In genomic region chr11:70516352-70516751, GRCm38 (mm10) we compare ENCODE assay signal across 10 mouse cellular contexts. TPM values are rescaled to one million over a fixed set of nuclear protein-coding genes. Genes with fewer than 3 reads are reported as not detected.
A peak's percentile ranks its signal among the peaks of the same experiment; 100 is the strongest.
DNase-seq lines count a peak whose midpoint lies in the region; ATAC-seq and TF ChIP-seq lines count a peak whose summit lies in the region.
"Had no signal": no experiment of that assay in that cellular context is flagged by ENCODE, and none has a peak within 500 bp of the region (broad histone marks: within the 10 kb centered on the region; RNA-seq: fewer than 3 reads in every experiment).

No protein-coding gene starts in this region.

- 24% methylated on average over 2 of the region's 2 CpGs for WGBS in midbrain, postnatal 0 days
- WGBS in midbrain, embryonic 16.5 days, result 31% methylated on average over 2 of the region's 2 CpGs

- no peaks in the 10 kb centered on the region for H3K9me3 ChIP-seq in midbrain, postnatal 0 days (ENCODE audit: low read length)
- H3K9me3 ChIP-seq in midbrain, embryonic 16.5 days (replicated peaks; ENCODE audit: control insufficient read depth, low read length, poor library complexity, severe bottlenecking), result no peaks in the 10 kb centered on the region
- H3K9me3 ChIP-seq: hindbrain, embryonic 15.5 days had no signal

- no peak for ATAC-seq in midbrain, postnatal 0 days (ENCODE audit: low FRiP score)
- ATAC-seq in midbrain, embryonic 16.5 days, result no peak
- peak; percentile 66 for ATAC-seq in common myeloid progenitor, adult 5-6 weeks (replicated peaks; ENCODE audit: low read depth, poor library complexity, severe bottlenecking)
- ATAC-seq in activated CD4-positive, CD25-positive, alpha-beta regulatory T cell, adult 4 months, result no peak

- no peak overlapping the region for H3K27ac ChIP-seq in midbrain, postnatal 0 days (ENCODE audit: low read depth, low read length)
- no peak overlapping the region for H3K27ac ChIP-seq in midbrain, embryonic 16.5 days (ENCODE audit: low read length)
- H3K27ac ChIP-seq: hindbrain, embryonic 15.5 days had no signal

- no peak overlapping the region for H3K4me2 ChIP-seq in midbrain, postnatal 0 days (ENCODE audit: low read depth, low read length, poor library complexity, severe bottlenecking)
- H3K4me2 ChIP-seq in midbrain, embryonic 16.5 days (ENCODE audit: low read length), result no peak overlapping the region
- H3K4me2 ChIP-seq: hindbrain, embryonic 15.5 days had no signal

- DNase-seq in gastrocnemius, adult 18-20 months (ENCODE audit: low spot score), result peak; percentile 49
- DNase-seq in gastrocnemius, adult 8-10 months (ENCODE audit: low spot score in 2 of 2), result no peak
- DNase-seq in midbrain, postnatal 0 days (ENCODE audit: low spot score), result peak; percentile 66
- peak; percentile 37 for DNase-seq in lung, postnatal 14 days
- no peak for DNase-seq in left cerebral cortex, adult 11 months (ENCODE audit: low spot score)

- H3K36me3 ChIP-seq in midbrain, postnatal 0 days (ENCODE audit: insufficient read depth, low read length), result no peaks in the 10 kb centered on the region
- no peaks in the 10 kb centered on the region for H3K36me3 ChIP-seq in midbrain, embryonic 16.5 days (ENCODE audit: control insufficient read depth, insufficient read depth, low read length)
- H3K36me3 ChIP-seq: hindbrain, embryonic 15.5 days had no signal

- no peaks in the 10 kb centered on the region for H3K27me3 ChIP-seq in midbrain, postnatal 0 days (ENCODE audit: insufficient read depth, low read length)
- no peaks in the 10 kb centered on the region for H3K27me3 ChIP-seq in midbrain, embryonic 16.5 days (ENCODE audit: control insufficient read depth, insufficient read depth, low read depth, low read length)
- H3K27me3 ChIP-seq: hindbrain, embryonic 15.5 days had no signal

- peak; percentile 85 for TF ChIP-seq CTCF in midbrain, postnatal 0 days (IDR thresholded peaks at IDR 0.05)

- H3K4me1 ChIP-seq in midbrain, postnatal 0 days (ENCODE audit: insufficient read depth, low read length), result no peaks in the 10 kb centered on the region
- H3K4me1 ChIP-seq in midbrain, embryonic 16.5 days (ENCODE audit: control insufficient read depth, insufficient read depth, low read length), result no peaks in the 10 kb centered on the region

- no peak overlapping the region for H3K4me3 ChIP-seq in midbrain, postnatal 0 days (ENCODE audit: low read depth, low read length)
- no peak overlapping the region for H3K4me3 ChIP-seq in midbrain, embryonic 16.5 days (ENCODE audit: low read depth, low read length)
- H3K4me3 ChIP-seq: hindbrain, embryonic 15.5 days had no signal

- no peak overlapping the region for H3K9ac ChIP-seq in midbrain, postnatal 0 days (replicated peaks; ENCODE audit: low read length, poor library complexity, severe bottlenecking)
- no peak overlapping the region for H3K9ac ChIP-seq in midbrain, embryonic 16.5 days (ENCODE audit: low read depth, low read length)
- H3K9ac ChIP-seq: hindbrain, embryonic 15.5 days had no signal

RNA-seq across cellular contexts. Expression of gene Vmo1, which starts 1.9 kb away (rescaled TPM):
- total RNA-seq in gastrocnemius, adult 18-20 months (2021), result not detected
- total RNA-seq in gastrocnemius, adult 8-10 months (2022), result not detected
- not detected in 2 replicates for total RNA-seq in midbrain, postnatal 0 days (2014; rRNA removed)
- polyA plus RNA-seq in midbrain, postnatal 0 days (2015; fragmentation: Nextera tagmentation; extraction: Ambion mirVana), result 0.53 and 0.65 TPM in 2 replicates
- 0.45 TPM in 1 of 2 replicates, not detected in the other for polyA plus RNA-seq in midbrain, embryonic 16.5 days (2015; fragmentation: Nextera tagmentation; extraction: Ambion mirVana)
- total RNA-seq in common myeloid progenitor, adult 5-6 weeks (2017), result not detected in 2 replicates
- not detected for polyA plus RNA-seq in activated CD4-positive, CD25-positive, alpha-beta regulatory T cell, adult 4 months (2017; shearing (Covaris generic))
- polyA plus RNA-seq: hindbrain, embryonic 15.5 days had no signal

RNA-seq across cellular contexts. Expression of gene Gltpd2, which starts 2.6 kb away (rescaled TPM):
- not detected for total RNA-seq in gastrocnemius, adult 18-20 months (2021)
- total RNA-seq in gastrocnemius, adult 8-10 months (2022), result not detected
- total RNA-seq in midbrain, postnatal 0 days (2014; rRNA removed), result not detected in 2 replicates
- 0.21 and 0.25 TPM in 2 replicates for polyA plus RNA-seq in midbrain, postnatal 0 days (2015; fragmentation: Nextera tagmentation; extraction: Ambion mirVana)
- polyA plus RNA-seq in midbrain, embryonic 16.5 days (2015; fragmentation: Nextera tagmentation; extraction: Ambion mirVana), result 0.29 TPM in 1 of 2 replicates, not detected in the other
- not detected in 2 replicates for total RNA-seq in common myeloid progenitor, adult 5-6 weeks (2017)
- not detected for polyA plus RNA-seq in activated CD4-positive, CD25-positive, alpha-beta regulatory T cell, adult 4 months (2017; shearing (Covaris generic))
- total RNA-seq: adrenal gland, postnatal 36 days had no signal

RNA-seq across cellular contexts. Expression of gene Psmb6, which starts 8.8 kb away (rescaled TPM):
- total RNA-seq in gastrocnemius, adult 18-20 months (2021), result 100 to 1,000 TPM; 226 to 241 TPM
- 100 to 1,000 TPM; 258 to 280 (median 265) TPM for total RNA-seq in gastrocnemius, adult 8-10 months (2022)
- 455 and 493 TPM in 2 replicates for total RNA-seq in midbrain, postnatal 0 days (2014; rRNA removed)
- polyA plus RNA-seq in midbrain, postnatal 0 days (2015; fragmentation: Nextera tagmentation; extraction: Ambion mirVana), result 818 and 874 TPM in 2 replicates
- 719 and 737 TPM in 2 replicates for polyA plus RNA-seq in midbrain, embryonic 16.5 days (2015; fragmentation: Nextera tagmentation; extraction: Ambion mirVana)
- total RNA-seq in common myeloid progenitor, adult 5-6 weeks (2017), result 218 and 223 TPM in 2 replicates
- polyA plus RNA-seq in activated CD4-positive, CD25-positive, alpha-beta regulatory T cell, adult 4 months (2017; shearing (Covaris generic)), result 100 to 1,000 TPM; 353 to 460 TPM

RNA-seq across cellular contexts. Expression of gene Tm4sf5, which starts 11.3 kb away (rescaled TPM):
- not detected for total RNA-seq in gastrocnemius, adult 18-20 months (2021)
- not detected for total RNA-seq in gastrocnemius, adult 8-10 months (2022)
- 7.4 and 12.1 TPM in 2 replicates for total RNA-seq in midbrain, postnatal 0 days (2014; rRNA removed)
- 18.8 and 19.8 TPM in 2 replicates for polyA plus RNA-seq in midbrain, postnatal 0 days (2015; fragmentation: Nextera tagmentation; extraction: Ambion mirVana)
- 6.1 and 6.2 TPM in 2 replicates for polyA plus RNA-seq in midbrain, embryonic 16.5 days (2015; fragmentation: Nextera tagmentation; extraction: Ambion mirVana)
- total RNA-seq in common myeloid progenitor, adult 5-6 weeks (2017), result not detected in 2 replicates
- polyA plus RNA-seq in activated CD4-positive, CD25-positive, alpha-beta regulatory T cell, adult 4 months (2017; shearing (Covaris generic)), result 1 to 10 TPM; 1.5 to 3.7 TPM

RNA-seq across cellular contexts. Expression of gene Gm40193, which starts 16.4 kb away (rescaled TPM):
- not detected for total RNA-seq in gastrocnemius, adult 18-20 months (2021)
- total RNA-seq in gastrocnemius, adult 8-10 months (2022), result not detected
- not detected in 2 replicates for total RNA-seq in midbrain, postnatal 0 days (2014; rRNA removed)
- not detected in 2 replicates for polyA plus RNA-seq in midbrain, postnatal 0 days (2015; fragmentation: Nextera tagmentation; extraction: Ambion mirVana)
- not detected in 2 replicates for polyA plus RNA-seq in midbrain, embryonic 16.5 days (2015; fragmentation: Nextera tagmentation; extraction: Ambion mirVana)
- total RNA-seq in common myeloid progenitor, adult 5-6 weeks (2017), result not detected in 2 replicates
- not detected for polyA plus RNA-seq in activated CD4-positive, CD25-positive, alpha-beta regulatory T cell, adult 4 months (2017; shearing (Covaris generic))
- total RNA-seq: adrenal gland, postnatal 36 days had no signal
- polyA plus RNA-seq: hindbrain, embryonic 15.5 days had no signal

Comparison
In these comparisons a context has a peak if more than half of its experiments do, and no peak if none do; other contexts are left out.
1. DNase-seq: peak in gastrocnemius, adult 18-20 months (single experiment), midbrain, postnatal 0 days (single experiment) and lung, postnatal 14 days (single experiment); none in gastrocnemius, adult 8-10 months (0 of 2) and left cerebral cortex, adult 11 months (single experiment).